Mouse (Mus musculus) 3T3-L1 (cell line): Measurements from ENCODE around the gene Adal.
A peak's percentile ranks its signal among the peaks of the same experiment; 100 is the strongest.

ENCODE experiments used
- DNase-seq: peaks from one replicate; pipeline ENCODE4 v3.0.0-alpha.2; 2015; ENCODE audit warnings: low read depth, low spot score

Adal gene

GRCm38 (mm10) chr2:121178828-121179479 lies 38.7 kb downstream of the Adal start:
- peak; percentile 27 for DNase-seq

GRCm38 (mm10) chr2:121183431-121183830 lies 43.2 kb downstream of the Adal start:
- DNase-seq, result no peak

DNA sequence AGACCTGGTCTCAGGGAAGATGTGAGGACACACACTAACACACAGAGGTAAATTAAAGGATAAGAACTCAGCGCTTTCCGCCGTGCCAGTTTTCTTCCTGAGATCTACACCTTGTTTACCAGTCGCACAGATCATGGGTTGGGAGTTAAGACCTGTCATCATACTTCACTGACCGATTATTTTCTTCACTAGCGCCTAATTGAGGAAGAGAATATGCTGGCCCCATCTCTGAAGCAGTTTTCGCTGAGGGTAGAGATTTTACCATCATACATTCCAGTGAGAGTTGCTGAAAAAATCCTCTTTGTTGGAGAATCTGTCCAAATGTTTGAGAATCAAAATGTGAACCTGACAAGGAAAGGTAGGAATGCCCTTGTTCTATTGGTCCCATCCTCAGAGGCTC lies 43.9 kb downstream of the Adal start:
- DNase-seq, result no peak

- DNase-seq, result peak; percentile 40
Measured at GRCm38 (mm10) chr2:121188530-121188929, 48.3 kb downstream of the Adal start.

DNA sequence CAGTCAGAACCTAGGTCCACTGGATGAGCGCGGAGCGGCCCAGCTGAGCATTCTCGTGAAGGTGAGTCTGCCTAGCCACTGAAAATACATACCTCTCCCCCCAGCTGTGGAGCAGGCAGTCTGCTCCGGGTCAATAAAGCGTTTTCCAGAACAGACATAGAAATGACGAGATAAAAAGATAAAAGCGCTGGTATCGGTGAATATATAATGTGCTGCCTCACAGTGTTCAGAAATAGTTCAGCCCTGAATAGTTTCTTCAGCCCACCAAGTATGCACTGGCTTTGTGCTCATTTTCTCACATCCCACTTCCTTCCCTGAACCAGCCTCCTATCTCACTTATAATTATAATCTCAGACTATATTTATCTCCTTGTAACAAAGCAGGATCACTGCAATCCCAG lies 55.2 kb downstream of the Adal start:
- DNase-seq, result no peak

DNA sequence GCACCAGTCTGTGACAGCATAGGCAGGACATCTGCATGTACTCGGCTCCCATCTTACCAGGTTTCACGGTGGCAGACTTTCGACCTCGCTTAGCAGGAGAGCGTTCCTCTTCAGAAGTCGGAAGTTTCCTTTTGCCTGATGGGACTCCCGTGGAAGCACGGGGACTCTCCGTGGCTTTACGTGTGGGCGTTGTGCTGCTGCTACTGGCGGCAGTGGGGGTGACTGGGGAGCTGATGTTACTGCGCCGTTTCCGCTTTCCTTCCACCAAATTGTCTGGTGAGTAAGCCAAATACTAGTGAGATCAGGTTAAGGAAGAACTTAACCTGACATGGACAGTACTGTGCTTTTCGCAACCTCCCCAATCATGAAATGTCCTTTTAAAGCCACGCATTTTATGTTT lies 64.0 kb downstream of the Adal start:
- DNase-seq, result no peak
